Comparison of ENCODE assay signal across 29 mouse cellular contexts in genomic region chr7:81539565-81539964, GRCm38 (mm10). TPM values are rescaled to one million over a fixed set of nuclear protein-coding genes. Genes with fewer than 3 reads are reported as not detected.
A peak's percentile ranks its signal among the peaks of the same experiment; 100 is the strongest.
DNase-seq lines count a peak whose midpoint lies in the region; ATAC-seq lines count a peak whose summit lies in the region.
"Had no signal": no experiment of that assay in that cellular context is flagged by ENCODE, and none has a peak within 500 bp of the region (broad histone marks: within the 10 kb centered on the region; RNA-seq: fewer than 3 reads in every experiment).

No protein-coding gene starts in this region.

- DNase-seq in frontal cortex, postnatal 10 days (ENCODE audit: low spot score in 2 of 2), result no peak
- DNase-seq in midbrain, embryonic 10.5 days (ENCODE audit: low spot score), result no peak
- DNase-seq in Muller cell, postnatal 12 days (ENCODE audit: inconsistent ontology term), result peak; percentile 14
- DNase-seq in ZHBTc4 (ENCODE audit: low read depth, low spot score), result peak; percentile 55
- DNase-seq in kidney, adult 9 months, result no peak
- DNase-seq: adrenal gland, postnatal 25 days; cerebellum, adult 9-10 months; gastrocnemius, postnatal 10 days; heart, adult 11 months; kidney, adult 2 months; kidney, postnatal 10 days; lung, postnatal 4 days had no signal

- no peak overlapping the region for H3K9ac ChIP-seq in midbrain, embryonic 16.5 days (ENCODE audit: low read depth, low read length)
- H3K9ac ChIP-seq: embryonic facial prominence, embryonic 12.5 days; hindbrain, embryonic 15.5 days; neural tube, embryonic 13.5 days had no signal

- peak overlapping the region; percentile 57; the same call in 1 of the 2 replicates for H3K27ac ChIP-seq in midbrain, embryonic 10.5 days (replicated peaks)
- H3K27ac ChIP-seq in midbrain, embryonic 16.5 days (ENCODE audit: low read length), result no peak overlapping the region
- H3K27ac ChIP-seq: embryonic facial prominence, embryonic 12.5 days; hindbrain, embryonic 15.5 days; neural tube, embryonic 13.5 days had no signal

- H3K36me3 ChIP-seq in midbrain, embryonic 10.5 days, result peaks cover 14% of the 10 kb centered on the region
- H3K36me3 ChIP-seq in midbrain, embryonic 16.5 days (ENCODE audit: control insufficient read depth, insufficient read depth, low read length), result peaks cover 7% of the 10 kb centered on the region; the same call in 1 of the 2 replicates

- H3K4me2 ChIP-seq in midbrain, embryonic 16.5 days (ENCODE audit: low read length), result no peak overlapping the region
- H3K4me2 ChIP-seq: embryonic facial prominence, embryonic 12.5 days; heart, embryonic 11.5 days; hindbrain, embryonic 15.5 days; neural tube, embryonic 13.5 days had no signal

- WGBS in midbrain, embryonic 10.5 days, result 25% methylated on average over 2 of the region's 2 CpGs
- 8% methylated on average over 2 of the region's 2 CpGs for WGBS in midbrain, embryonic 16.5 days

- H3K4me1 ChIP-seq in midbrain, embryonic 10.5 days, result peaks cover 27% of the 10 kb centered on the region
- no peaks in the 10 kb centered on the region; the same call in 1 of the 2 replicates for H3K4me1 ChIP-seq in midbrain, embryonic 16.5 days (ENCODE audit: control insufficient read depth, insufficient read depth, low read length)
- H3K4me1 ChIP-seq: embryonic facial prominence, embryonic 12.5 days; hindbrain, embryonic 15.5 days had no signal

- H3K4me3 ChIP-seq in midbrain, embryonic 10.5 days, result no peak overlapping the region
- no peak overlapping the region for H3K4me3 ChIP-seq in midbrain, embryonic 16.5 days (ENCODE audit: low read depth, low read length)
- H3K4me3 ChIP-seq: embryonic facial prominence, embryonic 12.5 days; hindbrain, embryonic 15.5 days; myocyte; neural tube, embryonic 13.5 days had no signal

- 0 out of 2 replicates have a peak, but pooled peaks have one; percentile 24 for ATAC-seq in frontal cortex, adult (ENCODE audit: low TSS enrichment)
- no peak for ATAC-seq in midbrain, embryonic 16.5 days

- H3K27me3 ChIP-seq in midbrain, embryonic 10.5 days (ENCODE audit: low read depth, poor library complexity, severe bottlenecking), result no peaks in the 10 kb centered on the region
- H3K27me3 ChIP-seq in midbrain, embryonic 16.5 days (ENCODE audit: control insufficient read depth, insufficient read depth, low read depth, low read length), result no peaks in the 10 kb centered on the region
- H3K27me3 ChIP-seq: embryonic facial prominence, embryonic 12.5 days; hindbrain, embryonic 15.5 days; neural tube, embryonic 13.5 days had no signal

- no peaks in the 10 kb centered on the region for H3K9me3 ChIP-seq in midbrain, embryonic 10.5 days (replicated peaks)
- H3K9me3 ChIP-seq in midbrain, embryonic 16.5 days (replicated peaks; ENCODE audit: control insufficient read depth, low read length, poor library complexity, severe bottlenecking), result no peaks in the 10 kb centered on the region
- H3K9me3 ChIP-seq: embryonic facial prominence, embryonic 12.5 days; hindbrain, embryonic 15.5 days; neural tube, embryonic 13.5 days had no signal

RNA-seq across cellular contexts. Expression of gene Fsd2, which starts 27.2 kb away (rescaled TPM):
- 0.07 TPM in 1 of 2 replicates, not detected in the other for polyA plus RNA-seq in midbrain, embryonic 10.5 days (2016; fragmentation: Nextera tagmentation; extraction: Ambion mirVana)
- 0.19 and 0.25 TPM in 2 replicates for polyA plus RNA-seq in midbrain, embryonic 16.5 days (2015; fragmentation: Nextera tagmentation; extraction: Ambion mirVana)
- polyA plus RNA-seq: C2C12; intestine, embryonic 14.5 days had no signal

RNA-seq across cellular contexts. Expression of gene Whamm, which starts 31.5 kb away (rescaled TPM):
- polyA plus RNA-seq in midbrain, embryonic 10.5 days (2016; fragmentation: Nextera tagmentation; extraction: Ambion mirVana), result 2.6 and 3.1 TPM in 2 replicates
- polyA plus RNA-seq in midbrain, embryonic 16.5 days (2015; fragmentation: Nextera tagmentation; extraction: Ambion mirVana), result 4.3 TPM in 2 replicates

RNA-seq across cellular contexts. Expression of gene BC048679, which starts 41.5 kb away (rescaled TPM):
- not detected in 2 replicates for polyA plus RNA-seq in midbrain, embryonic 10.5 days (2016; fragmentation: Nextera tagmentation; extraction: Ambion mirVana)
- polyA plus RNA-seq in midbrain, embryonic 16.5 days (2015; fragmentation: Nextera tagmentation; extraction: Ambion mirVana), result not detected in 2 replicates
- polyA plus RNA-seq: C2C12; embryonic facial prominence, embryonic 12.5 days; frontal cortex, adult 2 months; heart, embryonic 11.5 days; heart, postnatal 0 days; hindbrain, embryonic 15.5 days; intestine, embryonic 14.5 days; limb, embryonic 11.5 days; liver, adult 2 months; liver, embryonic 16.5 days; lung, embryonic 16.5 days; myocyte; neural tube, embryonic 13.5 days; thymus, postnatal 0 days; urinary bladder, adult 2 months had no signal

RNA-seq across cellular contexts. Expression of gene Ap3b2, which starts 45.8 kb away (rescaled TPM):
- 19.1 and 36.0 TPM in 2 replicates for polyA plus RNA-seq in midbrain, embryonic 10.5 days (2016; fragmentation: Nextera tagmentation; extraction: Ambion mirVana)
- polyA plus RNA-seq in midbrain, embryonic 16.5 days (2015; fragmentation: Nextera tagmentation; extraction: Ambion mirVana), result 161 TPM in 2 replicates
- polyA plus RNA-seq: C2C12; liver, adult 2 months; myocyte had no signal

Comparison
In these comparisons a context has a peak if more than half of its experiments do, and no peak if none do; other contexts are left out.
1. DNase-seq: peak in Muller cell, postnatal 12 days (single experiment) and ZHBTc4 (single experiment); none in frontal cortex, postnatal 10 days (0 of 2), midbrain, embryonic 10.5 days (single experiment) and kidney, adult 9 months (single experiment).